Mouse (Mus musculus) liver, embryonic 13.5 days (tissue): Measurements from ENCODE around the gene Lef1. TPM values are rescaled to one million over a fixed set of nuclear protein-coding genes. Genes with fewer than 3 reads are reported as not detected.

Experiments
- ATAC-seq: fragments of 200-750 bp; cut with Nextera tagmentation; 2 replicates; pipeline ENCODE4 v1.8.0; 2017; ENCODE audit warnings: low read depth, mild to moderate bottlenecking, moderate number of reproducible peaks, moderate library complexity
- DNase-seq: peaks from one replicate; pipeline ENCODE4 v3.0.0; 2022
- H3K27ac ChIP-seq: fragments of 300-500 bp; sonication (generic); 2 replicates; pipeline ENCODE4 v1.5.1; 2015; ENCODE audit warnings: moderate library complexity, mild to moderate bottlenecking, inconsistent platforms
- H3K27me3 ChIP-seq: fragments of 300-500 bp; sonication (generic); 2 replicates; pipeline ENCODE4 v1.6.1; 2015; ENCODE audit warnings: mild to moderate bottlenecking, inconsistent platforms
- H3K36me3 ChIP-seq: fragments of 300-500 bp; sonication (generic); 2 replicates; pipeline ENCODE4 v1.6.1; 2015; ENCODE audit warnings: mild to moderate bottlenecking, inconsistent platforms
- H3K4me1 ChIP-seq: fragments of 300-500 bp; sonication (generic); replicated peaks from 2 replicates; pipeline ENCODE4 v1.6.1; 2015; ENCODE audit warnings: inconsistent platforms
- H3K4me2 ChIP-seq: fragments of 300-500 bp; sonication (generic); 2 replicates; pipeline ENCODE4 v1.6.1; 2015; ENCODE audit warnings: inconsistent platforms, mild to moderate bottlenecking, moderate library complexity
- H3K4me3 ChIP-seq: fragments of 300-500 bp; sonication (generic); replicated peaks from 2 replicates; pipeline ENCODE4 v1.5.1; 2015; ENCODE audit warnings: mild to moderate bottlenecking, inconsistent platforms
- H3K9ac ChIP-seq: fragments of 300-500 bp; sonication (generic); 2 replicates; pipeline ENCODE4 v1.6.1; 2015; ENCODE audit warnings: mild to moderate bottlenecking, inconsistent platforms
- H3K9me3 ChIP-seq: fragments of 300-500 bp; sonication (generic); replicated peaks from 2 replicates; pipeline ENCODE4 v1.6.1; 2016; ENCODE audit warnings: inconsistent platforms
- WGBS: fragments of 180-500 bp; shearing (Covaris S2); methylation state at CpG from one replicate; pipeline ENCODE4 v1.1.7; 2015; ENCODE audit not compliant: insufficient replicate concordance; 5-methylcytosine and 5-hydroxymethylcytosine counted together
- polyA plus RNA-seq: library from polyadenylated mRNA; unstranded; fragments of >200 nt; fragmentation: Nextera tagmentation; extraction: Ambion mirVana; gene quantifications from 2 replicates; pipeline ENCODE4 v1.2.1, GENCODE M21; 2015

Gene Lef1
- polyA plus RNA-seq, 1 experiment from 2014 or later: 0.21 TPM

DNA sequence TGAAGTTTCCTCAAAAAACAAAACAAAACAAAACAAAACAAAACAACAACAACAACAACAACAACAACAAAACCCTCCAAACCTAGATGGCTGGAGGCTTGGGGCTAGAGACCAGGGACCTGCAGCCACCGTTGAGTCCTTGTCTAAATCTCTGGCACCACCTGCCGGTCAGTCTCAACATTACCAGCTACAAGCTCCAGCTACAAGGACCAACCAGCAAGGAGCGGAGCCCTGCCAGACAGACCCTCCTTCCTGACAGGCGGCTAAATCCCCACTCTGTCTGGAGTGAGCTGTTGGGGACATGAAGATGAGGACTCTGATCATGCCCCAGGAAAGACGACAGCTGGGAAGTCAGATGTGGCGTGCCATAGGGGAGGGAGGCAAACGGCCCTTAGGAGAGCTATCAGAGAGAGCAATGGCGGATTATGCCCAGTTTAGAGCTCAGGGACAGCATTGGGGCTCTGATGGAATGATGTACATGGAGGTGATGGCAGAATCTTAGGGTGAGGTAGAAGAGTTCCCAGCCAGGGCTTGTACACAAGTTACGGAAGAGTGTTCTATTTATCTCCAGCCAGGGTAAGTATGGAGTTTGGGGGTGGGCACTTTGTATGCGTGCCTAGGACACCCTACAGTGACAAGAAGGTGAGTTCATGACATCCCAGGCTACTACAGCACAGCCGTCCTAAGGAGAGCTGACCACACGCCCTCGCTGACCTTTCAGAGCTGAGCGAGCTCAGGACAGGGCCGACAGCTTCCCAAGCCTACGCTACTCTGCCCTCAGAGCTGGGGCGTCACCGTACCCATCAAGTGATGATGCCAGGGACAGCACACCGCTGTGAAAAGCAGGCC is 127.7 kb downstream of the Lef1 start:
- 59% methylated on average over 19 of the region's 19 CpGs for WGBS
- Histone ChIP-seq H3K4me2 (no peak overlapping the region), H3K9ac (no peak overlapping the region), H3K27me3 (no peaks in the 10 kb centered on the region), H3K9me3 (no peaks in the 10 kb centered on the region), H3K36me3 (peaks cover 30% of the 10 kb centered on the region), H3K27ac (no peak overlapping the region), H3K4me3 (no peak overlapping the region), H3K4me1 (no peaks in the 10 kb centered on the region)
- DNase-seq (peak; percentile 47), ATAC-seq (peak; percentile 32; the same call in 1 of the 2 replicates)

DNA sequence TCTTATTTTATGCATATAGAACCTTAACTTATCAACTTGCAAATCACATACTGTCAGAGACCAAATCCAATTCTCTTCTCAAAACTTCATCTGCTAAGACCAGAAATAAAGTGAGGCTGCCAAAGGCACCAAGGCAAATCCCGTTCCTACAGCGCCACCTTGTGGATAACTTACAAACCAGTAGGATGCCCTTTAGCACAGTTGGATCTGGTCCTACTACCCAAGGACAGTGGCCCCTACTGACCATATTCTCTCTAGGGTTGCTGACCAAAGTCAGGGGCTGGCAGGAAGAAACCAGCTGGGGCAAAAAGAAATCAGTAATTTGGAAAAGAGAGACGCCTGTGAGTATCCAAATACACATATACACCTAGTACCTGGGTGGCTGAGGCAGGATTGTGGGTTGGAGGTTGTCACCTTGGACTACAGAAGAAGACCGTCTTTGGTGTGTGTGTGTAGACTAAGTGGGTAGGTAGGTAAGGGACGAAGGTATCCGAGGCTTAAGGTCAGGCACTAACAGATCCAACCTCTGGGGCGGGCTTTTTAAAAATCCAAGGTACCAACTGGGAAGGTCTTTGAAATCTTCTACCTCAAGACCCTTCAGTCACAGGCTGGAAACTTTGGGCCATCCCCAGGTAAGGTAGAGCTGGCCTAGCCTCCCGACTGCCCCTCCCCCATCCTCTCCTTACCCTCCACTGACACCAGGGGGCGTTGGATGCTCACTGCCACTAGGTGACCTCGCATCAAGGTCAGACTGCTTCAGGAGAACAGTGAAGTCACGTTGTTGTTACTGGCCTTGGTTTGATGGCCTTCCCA is 135.7 kb downstream of the Lef1 start:
- Histone ChIP-seq H3K27me3 (no peaks in the 10 kb centered on the region), H3K4me1 (0 out of 2 replicates have a peak, but pooled peaks cover 3% of the 10 kb centered on the region), H3K4me2 (no peak overlapping the region), H3K27ac (no peak overlapping the region), H3K4me3 (no peak overlapping the region), H3K9me3 (no peaks in the 10 kb centered on the region), H3K9ac (no peak overlapping the region), H3K36me3 (peaks cover 32% of the 10 kb centered on the region; the same call in 1 of the 2 replicates)
- peak; percentile 51; the same call in 1 of the 2 replicates for ATAC-seq
- DNase-seq: peak; percentile 23
- 50% methylated on average over 11 of the region's 11 CpGs for WGBS

GRCm38 (mm10) chr3:131246579-131247046 is 136.3 kb downstream of the Lef1 start:
- Histone ChIP-seq H3K9me3 (no peaks in the 10 kb centered on the region), H3K27me3 (no peaks in the 10 kb centered on the region), H3K4me3 (no peak overlapping the region), H3K4me1 (0 out of 2 replicates have a peak, but pooled peaks cover 3% of the 10 kb centered on the region), H3K36me3 (peaks cover 32% of the 10 kb centered on the region; the same call in 1 of the 2 replicates), H3K4me2 (no peak overlapping the region), H3K27ac (no peak overlapping the region), H3K9ac (no peak overlapping the region)
- ATAC-seq: no peak
- 81% methylated on average over 8 of the region's 8 CpGs for WGBS
- no peak for DNase-seq

DNA sequence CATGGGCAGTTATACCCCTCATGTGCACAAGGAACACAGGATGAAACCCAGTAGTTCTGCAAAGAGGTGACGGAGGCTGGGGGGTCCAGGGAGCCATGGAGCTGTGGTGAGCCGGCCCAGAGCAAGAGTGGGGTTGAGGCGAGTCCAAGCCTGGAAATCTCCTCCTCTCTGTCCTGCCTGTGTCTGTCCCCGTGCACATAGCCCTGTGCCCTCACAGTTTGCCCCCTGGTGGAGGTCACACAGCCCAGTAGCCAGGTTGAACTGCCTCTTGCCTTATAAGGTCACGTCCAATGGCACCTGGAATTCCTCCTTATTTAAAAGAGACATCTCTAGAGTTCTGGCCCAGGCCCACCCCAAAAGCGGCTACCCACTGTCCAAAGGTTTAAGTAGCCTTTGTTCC is 137.2 kb downstream of the Lef1 start:
- WGBS: 71% methylated on average over 6 of the region's 6 CpGs
- 0 out of 2 replicates have a peak, but pooled peaks cover 3% of the 10 kb centered on the region for H3K4me1 ChIP-seq
- H3K36me3 ChIP-seq: peaks cover 27% of the 10 kb centered on the region; the same call in 1 of the 2 replicates
- DNase-seq: no peak
- H3K4me3 ChIP-seq: no peak overlapping the region
- no peak for ATAC-seq
- no peaks in the 10 kb centered on the region for H3K9me3 ChIP-seq
- no peak overlapping the region for H3K9ac ChIP-seq
- H3K27me3 ChIP-seq: no peaks in the 10 kb centered on the region
- H3K4me2 ChIP-seq: no peak overlapping the region
- no peak overlapping the region for H3K27ac ChIP-seq

DNA sequence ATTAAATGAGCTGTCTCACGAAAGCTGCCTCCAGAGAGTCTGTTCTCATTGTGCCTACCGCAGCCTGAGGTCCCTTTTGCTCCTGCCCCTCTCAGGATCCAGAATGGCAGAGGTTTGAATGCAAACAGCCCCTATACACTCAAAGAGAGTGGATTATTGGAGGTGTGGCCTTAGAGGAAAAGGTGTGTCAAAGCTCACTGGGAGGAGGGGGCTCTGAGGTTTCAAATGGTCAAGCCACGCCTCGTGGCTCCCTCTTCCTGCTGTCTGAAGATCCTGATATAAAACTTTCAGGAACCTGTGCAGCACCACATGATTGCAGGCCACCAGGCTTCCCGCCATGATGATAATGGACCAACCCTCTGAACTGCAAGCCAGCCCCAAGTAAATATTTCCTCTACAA is 137.6 kb downstream of the Lef1 start:
- Histone ChIP-seq H3K4me2 (no peak overlapping the region), H3K9ac (no peak overlapping the region), H3K4me3 (no peak overlapping the region), H3K27me3 (no peaks in the 10 kb centered on the region), H3K36me3 (peaks cover 27% of the 10 kb centered on the region; the same call in 1 of the 2 replicates), H3K27ac (no peak overlapping the region), H3K4me1 (0 out of 2 replicates have a peak, but pooled peaks cover 3% of the 10 kb centered on the region), H3K9me3 (no peaks in the 10 kb centered on the region)
- ATAC-seq (no peak), DNase-seq (no peak)
- 63% methylated on average over 5 of the region's 5 CpGs for WGBS

- Histone ChIP-seq H3K27me3 (no peaks in the 10 kb centered on the region), H3K4me2 (no peak overlapping the region), H3K4me3 (no peak overlapping the region), H3K9ac (no peak overlapping the region), H3K36me3 (0 out of 2 replicates have a peak, but pooled peaks cover 24% of the 10 kb centered on the region), H3K4me1 (0 out of 2 replicates have a peak, but pooled peaks cover 3% of the 10 kb centered on the region), H3K9me3 (no peaks in the 10 kb centered on the region), H3K27ac (no peak overlapping the region)
- WGBS: 71% methylated on average over 10 of the region's 10 CpGs
- DNase-seq: no peak
- ATAC-seq: no peak
Measured at GRCm38 (mm10) chr3:131248444-131248843, 138.2 kb downstream of the Lef1 start.

GRCm38 (mm10) chr3:131250283-131250682 is 140.0 kb downstream of the Lef1 start:
- H3K4me3 ChIP-seq: no peak overlapping the region
- ATAC-seq: no peak

GRCm38 (mm10) chr3:131250978-131251377 is 140.7 kb downstream of the Lef1 start:
- Histone ChIP-seq H3K36me3 (peaks cover 35% of the 10 kb centered on the region), H3K4me2 (no peak overlapping the region), H3K27ac (no peak overlapping the region), H3K9ac (no peak overlapping the region), H3K4me3 (no peak overlapping the region), H3K27me3 (no peaks in the 10 kb centered on the region), H3K9me3 (peaks cover 4% of the 10 kb centered on the region; the same call in 1 of the 2 replicates), H3K4me1 (0 out of 2 replicates have a peak, but pooled peaks cover 3% of the 10 kb centered on the region)
- 77% methylated on average over 13 of the region's 13 CpGs for WGBS
- ATAC-seq (no peak), DNase-seq (no peak)

More at GRCm38 (mm10) chr3:131250283-131250682, 140.0 kb downstream of the Lef1 start:
- H3K27ac ChIP-seq: no peak overlapping the region
- H3K4me2 ChIP-seq: no peak overlapping the region
- 0 out of 2 replicates have a peak, but pooled peaks cover 3% of the 10 kb centered on the region for H3K4me1 ChIP-seq
- no peak overlapping the region for H3K9ac ChIP-seq
- peaks cover 4% of the 10 kb centered on the region; the same call in 1 of the 2 replicates for H3K9me3 ChIP-seq
- H3K36me3 ChIP-seq: peaks cover 35% of the 10 kb centered on the region
- H3K27me3 ChIP-seq: no peaks in the 10 kb centered on the region
- DNase-seq: no peak
- 46% methylated on average over 2 of the region's 2 CpGs for WGBS

DNA sequence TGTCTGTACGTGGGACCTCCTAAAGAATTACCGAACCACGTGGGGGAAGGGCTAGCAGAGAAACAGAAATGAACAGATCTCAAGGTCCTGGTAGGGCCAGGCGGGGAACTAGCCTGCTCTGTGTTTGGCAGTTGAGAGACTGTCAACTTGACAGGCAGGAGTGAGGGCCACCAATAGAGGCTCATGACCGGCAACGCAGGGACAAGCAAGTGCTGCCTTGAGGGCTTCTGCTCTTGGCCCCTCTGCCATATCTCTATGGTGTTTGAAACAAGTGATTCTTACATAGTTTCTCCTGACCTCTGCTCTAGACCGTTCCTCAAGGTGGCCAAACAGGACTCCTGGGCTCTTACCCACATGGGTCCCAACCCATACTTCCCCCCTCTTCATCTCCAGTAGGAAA is 141.3 kb downstream of the Lef1 start:
- no peak for ATAC-seq
- peaks cover 4% of the 10 kb centered on the region; the same call in 1 of the 2 replicates for H3K9me3 ChIP-seq
- H3K4me2 ChIP-seq: no peak overlapping the region
- H3K36me3 ChIP-seq: peaks cover 29% of the 10 kb centered on the region
- 0 out of 2 replicates have a peak, but pooled peaks cover 3% of the 10 kb centered on the region for H3K4me1 ChIP-seq
- WGBS: 79% methylated on average over 7 of the region's 7 CpGs
- H3K27me3 ChIP-seq: no peaks in the 10 kb centered on the region
- DNase-seq: no peak
- H3K27ac ChIP-seq: no peak overlapping the region
- no peak overlapping the region for H3K9ac ChIP-seq
- no peak overlapping the region for H3K4me3 ChIP-seq

DNA sequence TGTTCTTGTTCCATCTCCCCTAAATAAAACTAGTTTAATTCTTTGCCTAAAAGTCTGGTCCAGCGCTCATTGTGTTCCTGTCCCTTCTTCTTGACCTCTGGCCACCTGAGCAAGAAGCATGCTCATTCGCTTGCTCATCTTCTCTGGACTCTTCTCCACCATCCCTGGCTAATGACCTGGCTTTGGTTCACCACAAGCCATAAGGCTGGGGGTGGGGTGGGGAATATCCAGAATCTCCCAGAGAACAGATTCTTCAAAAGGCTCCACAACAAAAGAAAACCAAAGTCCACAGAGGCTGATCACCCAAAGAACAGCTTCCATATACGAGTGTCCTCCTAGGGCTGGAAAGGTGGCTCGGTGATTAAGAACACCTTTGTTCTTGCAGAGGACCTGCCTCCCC is 144.7 kb downstream of the Lef1 start:
- DNase-seq (no peak), ATAC-seq (no peak)
- no peak overlapping the region for H3K27ac ChIP-seq
- H3K4me2 ChIP-seq: no peak overlapping the region
- no peaks in the 10 kb centered on the region for H3K27me3 ChIP-seq
- H3K9ac ChIP-seq: no peak overlapping the region
- H3K4me1 ChIP-seq: peaks cover 7% of the 10 kb centered on the region; the same call in 1 of the 2 replicates
- 84% methylated on average over 4 of the region's 4 CpGs for WGBS
- H3K36me3 ChIP-seq: peaks cover 21% of the 10 kb centered on the region
- no peak overlapping the region for H3K4me3 ChIP-seq
- H3K9me3 ChIP-seq: peaks cover 4% of the 10 kb centered on the region; the same call in 1 of the 2 replicates
